Mouse (Mus musculus) liver, adult 2 months (tissue): Measurements from ENCODE around the gene Ccdc144b.

ENCODE experiments used
- CTCF ChIP-seq: fragments of 200-500 bp; IDR thresholded peaks from 2 replicates; pipeline ENCODE4 v1.5.1; 2011; ENCODE audit warnings: low read depth, low read length, control low read depth
- POLR2A ChIP-seq: fragments of 200-500 bp; IDR thresholded peaks from 2 replicates; pipeline ENCODE4 v1.6.1; 2011; ENCODE audit warnings: low read length, control low read depth; ENCODE audit not compliant: insufficient read depth; ENCODE audit errors: extremely low read depth

DNA sequence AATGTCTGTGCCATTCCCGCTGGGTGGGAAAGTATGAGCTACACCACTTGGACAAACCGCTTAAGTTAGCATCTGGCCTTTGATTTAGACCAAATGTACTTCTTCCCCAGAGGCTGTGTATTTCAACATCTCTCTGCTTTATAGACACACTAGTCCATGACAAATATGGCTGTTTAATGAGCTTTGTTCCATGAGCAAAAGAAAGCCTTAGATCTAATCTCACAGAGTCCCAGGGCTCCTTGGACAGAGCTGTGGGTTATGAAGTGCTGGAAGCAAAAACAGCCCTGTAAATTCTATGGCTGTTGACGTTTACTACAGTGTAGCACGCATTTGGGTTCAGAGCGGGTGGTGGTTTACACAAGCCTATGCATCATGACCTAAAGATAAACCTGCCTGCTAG is 27.4 kb upstream of the Ccdc144b start:
- TF ChIP-seq CTCF (no peak), POLR2A (no peak)
